Mouse (Mus musculus) bone marrow macrophage, adult 2 months (primary cell): ENCODE data around the gene Taar3.

Experiments used
- CTCF ChIP-seq: IDR thresholded peaks from 2 replicates; pipeline ENCODE4 v1.5.1; 2012; ENCODE audit warnings: low read depth, mild to moderate bottlenecking, low read length, moderate library complexity
- POLR2A ChIP-seq: IDR thresholded peaks from 2 replicates; pipeline ENCODE4 v1.6.1; 2012; ENCODE audit warnings: mild to moderate bottlenecking, low read depth, low read length, borderline replicate concordance

- TF ChIP-seq POLR2A, result no peak
- TF ChIP-seq CTCF, result peak; percentile 81
Observed at GRCm38 (mm10) chr10:23978901-23979705, 29.7 kb downstream of the Taar3 start.
